Mouse (Mus musculus) lung, embryonic 14.5 days (tissue): Measurements from ENCODE around the gene Pou3f1. TPM values are rescaled to one million over a fixed set of nuclear protein-coding genes. Genes with fewer than 3 reads are reported as not detected.

Experiments
- ATAC-seq: fragments of 200-750 bp; cut with Nextera tagmentation; 2 replicates; pipeline ENCODE4 v1.8.0; 2017; ENCODE audit warnings: mild to moderate bottlenecking, moderate TSS enrichment, moderate library complexity; ENCODE audit not compliant: insufficient read depth
- DNase-seq: peaks from one replicate; pipeline ENCODE4 v3.0.0-alpha.2; 2015
- H3K27ac ChIP-seq: fragments of 300-500 bp; sonication (generic); 2 replicates; pipeline ENCODE4 v1.5.1; 2014; ENCODE audit warnings: low read depth, mild to moderate bottlenecking, moderate library complexity
- H3K27me3 ChIP-seq: fragments of 300-500 bp; sonication (generic); 2 replicates; pipeline ENCODE4 v1.6.1; 2014; ENCODE audit warnings: low read length, control low read depth; ENCODE audit not compliant: insufficient read depth
- H3K36me3 ChIP-seq: fragments of 300-500 bp; sonication (generic); 2 replicates; pipeline ENCODE4 v1.6.1; 2014; ENCODE audit warnings: control low read depth; ENCODE audit not compliant: insufficient read depth
- H3K4me1 ChIP-seq: fragments of 300-500 bp; sonication (generic); 2 replicates; pipeline ENCODE4 v1.6.1; 2014; ENCODE audit warnings: antibody characterized with exemption, control low read depth; ENCODE audit not compliant: insufficient read depth
- H3K4me2 ChIP-seq: fragments of 300-500 bp; sonication (generic); 2 replicates; pipeline ENCODE4 v1.6.1; 2014; ENCODE audit warnings: mild to moderate bottlenecking
- H3K4me3 ChIP-seq: fragments of 300-500 bp; sonication (generic); 2 replicates; pipeline ENCODE4 v1.5.1; 2014; ENCODE audit warnings: low read depth, low read length
- H3K9ac ChIP-seq: fragments of 300-500 bp; sonication (generic); 2 replicates; pipeline ENCODE4 v1.6.1; 2014
- H3K9me3 ChIP-seq: fragments of 300-500 bp; sonication (generic); 2 replicates; pipeline ENCODE4 v1.6.1; 2016; ENCODE audit warnings: low read depth, low read length, control low read depth
- CTCF ChIP-seq: IDR thresholded peaks from 2 replicates; pipeline ENCODE4 v1.5.1; 2016; ENCODE audit warnings: antibody characterized with exemption, low read depth
- WGBS: fragments of 180-500 bp; shearing (Covaris S2); extraction: QIAGEN DNeasy Blood & Tissue Kit; methylation state at CpG from one replicate; pipeline ENCODE4 v1.1.7; 2014; 5-methylcytosine and 5-hydroxymethylcytosine counted together
- polyA plus RNA-seq: library from polyadenylated mRNA; unstranded; fragments of >200 nt; fragmentation: Nextera tagmentation; extraction: Ambion mirVana; gene quantifications from 2 replicates; pipeline ENCODE4 v1.2.1, GENCODE M21; 2014

The Pou3f1 gene
- polyA plus RNA-seq, 1 experiment from 2014 or later = 0.41 TPM

DNA sequence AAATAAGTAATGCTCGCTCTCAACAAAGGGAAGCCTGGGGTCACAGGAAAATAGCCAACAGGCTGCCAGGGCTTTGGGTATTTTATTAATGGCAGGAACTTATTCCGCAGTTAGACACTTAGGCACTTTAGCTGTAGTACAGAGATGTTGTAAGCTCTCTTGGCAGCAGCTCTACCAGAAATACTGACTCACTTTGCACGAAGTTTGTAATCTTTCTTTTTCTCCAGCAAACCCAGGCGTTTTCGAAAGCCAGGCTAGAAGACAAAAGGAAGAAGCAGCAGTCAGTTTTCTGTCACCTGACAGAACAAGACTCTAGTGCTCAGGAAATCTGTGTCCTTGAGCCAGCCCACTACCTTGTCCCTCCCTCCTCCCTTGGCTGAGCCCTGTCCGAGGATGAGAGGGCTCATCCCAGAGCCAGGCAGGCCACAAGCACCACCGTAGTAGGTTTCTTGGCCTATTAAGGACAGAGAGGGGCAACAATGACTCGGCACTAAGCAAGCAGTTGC lies 29.3 kb downstream of the Pou3f1 start:
- Histone ChIP-seq H3K4me2 (no peak overlapping the region), H3K4me1 (no peaks in the 10 kb centered on the region), H3K27ac (no peak overlapping the region), H3K4me3 (no peak overlapping the region), H3K36me3 (peaks cover 70% of the 10 kb centered on the region), H3K9ac (no peak overlapping the region), H3K27me3 (no peaks in the 10 kb centered on the region), H3K9me3 (no peaks in the 10 kb centered on the region)
- TF ChIP-seq CTCF = no peak
- peak; percentile 54 for DNase-seq
- ATAC-seq = peak; percentile 15; the same call in 1 of the 2 replicates
- WGBS = 40% methylated on average over 8 of the region's 8 CpGs

GRCm38 (mm10) chr4:124691455-124691854 lies 34.8 kb downstream of the Pou3f1 start:
- DNase-seq (no peak), ATAC-seq (no peak)
- H3K4me1 ChIP-seq = peaks cover 2% of the 10 kb centered on the region; the same call in 1 of the 2 replicates
- no peak overlapping the region for H3K4me3 ChIP-seq
- no peak overlapping the region for H3K27ac ChIP-seq
- peaks cover 21% of the 10 kb centered on the region for H3K36me3 ChIP-seq
- 83% methylated on average over 8 of the region's 8 CpGs for WGBS
- no peaks in the 10 kb centered on the region for H3K9me3 ChIP-seq
- H3K4me2 ChIP-seq = no peak overlapping the region
- peaks cover 8% of the 10 kb centered on the region; the same call in 1 of the 2 replicates for H3K27me3 ChIP-seq
- TF ChIP-seq CTCF = no peak
- H3K9ac ChIP-seq = no peak overlapping the region

GRCm38 (mm10) chr4:124692416-124692861 lies 35.8 kb downstream of the Pou3f1 start:
- Histone ChIP-seq H3K4me2 (peak overlapping the region; percentile 90), H3K9ac (peak overlapping the region; percentile 92; the same call in 1 of the 2 replicates), H3K27me3 (peaks cover 8% of the 10 kb centered on the region; the same call in 1 of the 2 replicates), H3K4me3 (peak overlapping the region; percentile 87), H3K4me1 (peaks cover 2% of the 10 kb centered on the region; the same call in 1 of the 2 replicates), H3K36me3 (peaks cover 18% of the 10 kb centered on the region), H3K9me3 (no peaks in the 10 kb centered on the region), H3K27ac (peak overlapping the region; percentile 75; the same call in 1 of the 2 replicates)
- TF ChIP-seq CTCF = peak; percentile 28; the same call in 1 of the 2 replicates
- 51% methylated on average over 3 of the region's 3 CpGs for WGBS
- peak; percentile 6; the same call in 1 of the 2 replicates for ATAC-seq
- peak; percentile 49 for DNase-seq

DNA sequence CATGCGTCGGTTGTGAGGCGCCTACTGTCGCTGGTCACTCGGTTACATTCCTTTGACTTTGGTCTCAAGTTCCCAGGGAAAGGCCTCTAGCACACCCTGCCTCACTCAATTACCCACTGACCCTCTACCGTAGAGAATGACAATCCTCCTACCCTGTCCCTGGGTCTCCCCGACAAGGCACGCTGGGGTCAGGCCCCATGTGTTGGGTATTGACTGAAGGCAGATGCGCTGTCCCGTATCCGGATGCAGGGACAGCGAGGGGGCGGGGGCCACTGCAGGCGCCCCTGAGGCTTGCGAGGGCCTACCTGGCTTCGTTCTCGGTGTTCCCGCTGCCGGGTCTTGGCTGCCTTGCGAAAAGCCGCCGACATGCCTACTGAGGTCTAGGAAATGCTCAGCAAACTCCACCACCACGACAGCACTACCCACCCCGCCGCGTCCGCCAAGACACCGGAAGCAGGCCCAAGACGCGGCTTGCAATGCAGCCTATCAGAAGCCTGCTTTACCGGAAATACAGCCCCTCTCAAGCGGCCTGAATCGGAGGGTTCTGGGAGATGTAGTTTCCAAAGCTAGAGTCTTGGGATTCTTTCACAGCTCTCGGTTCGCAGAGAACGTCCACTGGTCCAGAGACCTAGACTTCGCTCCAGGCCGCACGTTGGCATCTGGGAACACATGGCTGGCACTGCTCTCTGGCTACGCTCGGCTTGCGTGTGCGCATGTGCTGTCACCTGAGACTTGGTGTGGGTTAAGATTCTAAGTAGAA lies 36.7 kb downstream of the Pou3f1 start, which contains the start of gene Utp11:
Utp11 (minus strand) TSS at position 466 of the 760 bp plus-strand sequence.
- Histone ChIP-seq H3K4me2 (peak within 1 kb of the TSS; percentile 90), H3K4me3 (peak within 1 kb of the TSS; percentile 87), H3K4me1 (peaks cover 2% of the 10 kb centered on the region; the same call in 1 of the 2 replicates), H3K36me3 (peaks cover 11% of the 10 kb centered on the region; the same call in 1 of the 2 replicates), H3K27ac (peak within 1 kb of the TSS; percentile 75; the same call in 1 of the 2 replicates), H3K9ac (peak within 1 kb of the TSS; percentile 92), H3K9me3 (no peaks in the 10 kb centered on the region), H3K27me3 (peaks cover 8% of the 10 kb centered on the region; the same call in 1 of the 2 replicates)
- DNase-seq = peak; percentile 96
- TF ChIP-seq CTCF = no peak
- ATAC-seq = peak; percentile 95
- WGBS = under 1% methylated on average over 43 of the region's 43 CpGs

- Histone ChIP-seq H3K4me2 (no peak overlapping the region), H3K4me1 (peaks cover 2% of the 10 kb centered on the region; the same call in 1 of the 2 replicates), H3K9me3 (no peaks in the 10 kb centered on the region), H3K27ac (no peak overlapping the region), H3K27me3 (peaks cover 8% of the 10 kb centered on the region; the same call in 1 of the 2 replicates), H3K4me3 (no peak overlapping the region), H3K36me3 (0 out of 2 replicates have a peak, but pooled peaks cover under 1% of the 10 kb centered on the region), H3K9ac (no peak overlapping the region)
- TF ChIP-seq CTCF = no peak
- WGBS = 84% methylated on average over 2 of the region's 2 CpGs
- DNase-seq (no peak), ATAC-seq (no peak)
Measured at GRCm38 (mm10) chr4:124694572-124694971, 38.0 kb downstream of the Pou3f1 start.

DNA sequence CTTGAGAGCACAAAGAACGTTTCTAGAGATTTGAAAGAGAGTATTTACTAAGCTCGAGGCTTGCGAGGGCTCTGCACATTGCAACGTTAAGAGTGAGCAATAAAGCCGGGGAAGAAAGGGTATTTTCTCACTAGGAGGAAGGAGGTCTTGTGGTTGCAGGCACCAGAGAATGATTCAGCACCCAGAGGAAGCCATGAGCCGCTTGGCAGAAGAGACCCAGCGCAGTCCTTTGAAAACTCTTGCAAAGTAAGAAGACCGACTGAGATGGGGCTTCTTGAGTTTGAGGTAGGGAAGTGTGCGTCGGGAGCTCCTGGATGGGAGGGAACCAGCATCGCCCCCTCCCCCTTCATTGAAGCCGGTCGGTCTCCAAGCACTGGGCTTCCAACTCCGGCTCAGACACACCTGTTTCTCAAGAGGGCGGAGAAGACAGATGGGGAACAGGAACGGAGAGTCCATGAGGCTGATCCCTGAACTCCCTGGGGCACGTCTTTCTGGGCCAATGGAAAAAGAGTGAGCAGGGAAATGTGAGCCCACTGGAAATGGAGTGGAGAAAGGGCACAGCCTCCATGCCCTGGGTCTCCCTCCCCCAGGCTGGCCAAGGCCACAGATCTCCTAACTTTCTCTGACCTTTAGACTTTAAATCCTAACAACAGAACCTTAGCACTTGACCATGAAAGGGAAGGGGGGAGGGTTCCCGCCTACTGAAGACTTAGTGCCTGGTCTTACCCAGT lies 39.3 kb downstream of the Pou3f1 start:
- H3K27ac ChIP-seq = no peak overlapping the region
- no peak overlapping the region for H3K9ac ChIP-seq
- peaks cover 4% of the 10 kb centered on the region; the same call in 1 of the 2 replicates for H3K4me1 ChIP-seq
- H3K4me3 ChIP-seq = no peak overlapping the region
- H3K9me3 ChIP-seq = no peaks in the 10 kb centered on the region
- 13% methylated on average over 18 of the region's 18 CpGs for WGBS
- no peak for TF ChIP-seq CTCF
- H3K36me3 ChIP-seq = no peaks in the 10 kb centered on the region
- no peak for DNase-seq
- H3K4me2 ChIP-seq = peak overlapping the region; percentile 37; the same call in 1 of the 2 replicates
- peaks cover 8% of the 10 kb centered on the region; the same call in 1 of the 2 replicates for H3K27me3 ChIP-seq
- ATAC-seq = no peak
